Mouse (Mus musculus) forebrain, embryonic 16.5 days (tissue): ENCODE measurements around the gene Ddx31. TPM values are rescaled to one million over a fixed set of nuclear protein-coding genes. Genes with fewer than 3 reads are reported as not detected.

Source experiments
- ATAC-seq: fragments of 200-750 bp; cut with Nextera tagmentation; 2 replicates; pipeline ENCODE4 v1.8.0; 2017; ENCODE audit warnings: mild to moderate bottlenecking, moderate library complexity
- H3K27ac ChIP-seq: fragments of 300-500 bp; sonication (generic); 2 replicates; pipeline ENCODE4 v1.5.1; 2014; ENCODE audit warnings: low read length, control low read depth
- H3K27me3 ChIP-seq: fragments of 300-500 bp; sonication (generic); replicated peaks from 2 replicates; pipeline ENCODE4 v1.6.1; 2014; ENCODE audit warnings: low read length; ENCODE audit not compliant: control insufficient read depth, insufficient read depth
- H3K36me3 ChIP-seq: fragments of 300-500 bp; sonication (generic); 2 replicates; pipeline ENCODE4 v1.6.1; 2014; ENCODE audit not compliant: control insufficient read depth, insufficient read depth
- H3K4me1 ChIP-seq: fragments of 300-500 bp; sonication (generic); replicated peaks from 2 replicates; pipeline ENCODE4 v1.6.1; 2014; ENCODE audit warnings: low read length; ENCODE audit not compliant: control insufficient read depth, insufficient read depth
- H3K4me2 ChIP-seq: fragments of 300-500 bp; sonication (generic); 2 replicates; pipeline ENCODE4 v1.6.1; 2014; ENCODE audit warnings: mild to moderate bottlenecking, low read length, control low read depth
- H3K4me3 ChIP-seq: fragments of 300-500 bp; sonication (generic); replicated peaks from 2 replicates; pipeline ENCODE4 v1.5.1; 2014; ENCODE audit warnings: mild to moderate bottlenecking, low read length, control low read depth
- H3K9ac ChIP-seq: fragments of 300-500 bp; sonication (generic); replicated peaks from 2 replicates; pipeline ENCODE4 v1.6.1; 2014; ENCODE audit warnings: low read depth, low read length, control low read depth
- H3K9me3 ChIP-seq: fragments of 300-500 bp; sonication (generic); 2 replicates; pipeline ENCODE4 v1.6.1; 2016; ENCODE audit warnings: low read length; ENCODE audit not compliant: control insufficient read depth
- WGBS: fragments of 180-500 bp; shearing (Covaris S2); extraction: QIAGEN DNeasy Blood & Tissue Kit; methylation state at CpG from one replicate; pipeline ENCODE4 v1.1.7; 2014; 5-methylcytosine and 5-hydroxymethylcytosine counted together
- polyA plus RNA-seq: library from polyadenylated mRNA; unstranded; fragments of >200 nt; fragmentation: Nextera tagmentation; extraction: Ambion mirVana; gene quantifications from 2 replicates; pipeline ENCODE4 v1.2.1, GENCODE M21; 2015

Gene Ddx31
- 17.3 and 17.6 TPM in 2 replicates for polyA plus RNA-seq

GRCm38 (mm10) chr2:28840222-28840951 lies at the start of gene Ddx31, which contains the start of gene Gtf3c4:
Gene Ddx31 (plus strand): TSS chr2:28840406.
Gene Gtf3c4 (minus strand): TSS chr2:28840360.
- Histone ChIP-seq H3K9ac (peak within 1 kb of the TSS; percentile 92), H3K27me3 (no peaks in the 10 kb centered on the region), H3K36me3 (0 out of 2 replicates have a peak, but pooled peaks cover 4% of the 10 kb centered on the region), H3K9me3 (no peaks in the 10 kb centered on the region), H3K4me2 (peak within 1 kb of the TSS; percentile 99), H3K4me1 (peaks cover 35% of the 10 kb centered on the region), H3K4me3 (peak within 1 kb of the TSS; percentile 98), H3K27ac (peak within 1 kb of the TSS; percentile 72)
- ATAC-seq, result peak; percentile 98
- under 1% methylated on average over 60 of the region's 63 CpGs for WGBS

DNA sequence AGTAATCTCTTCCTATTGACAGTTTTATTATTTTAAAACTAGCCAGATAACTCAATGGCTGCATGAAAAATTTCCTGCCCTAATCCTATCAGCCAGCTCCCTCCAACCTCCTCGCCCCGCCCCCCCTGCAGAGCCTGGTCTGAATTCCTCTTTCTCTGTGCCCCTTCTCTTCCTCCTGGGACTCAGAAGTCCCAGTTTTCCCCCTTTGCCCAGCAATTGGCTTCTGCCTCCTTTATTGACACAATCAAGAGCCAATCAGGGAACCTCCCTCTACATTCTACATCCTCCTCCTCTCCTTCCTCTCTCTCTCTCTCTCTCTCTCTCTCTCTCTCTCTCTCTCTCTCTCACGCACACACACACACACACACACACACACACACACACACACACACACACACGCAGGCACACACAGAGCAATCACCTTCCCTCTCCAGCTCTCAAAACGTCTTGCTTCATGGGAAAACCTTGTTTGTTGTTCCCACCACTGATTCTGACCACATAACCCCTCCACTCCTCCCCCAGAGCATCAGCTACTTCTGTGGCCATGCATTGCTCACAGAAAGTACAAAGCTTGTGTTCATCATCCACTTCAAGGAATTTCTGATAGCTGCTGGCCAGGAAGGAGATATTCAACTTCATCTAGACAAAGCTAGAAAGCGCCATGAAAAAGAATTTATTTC lies 47.1 kb upstream of the Ddx31 start:
- no peak overlapping the region for H3K9ac ChIP-seq
- peak; percentile 41; the same call in 1 of the 2 replicates for ATAC-seq
- H3K4me3 ChIP-seq, result no peak overlapping the region
- no peaks in the 10 kb centered on the region for H3K9me3 ChIP-seq
- 23% methylated on average over 5 of the region's 6 CpGs for WGBS
- peak overlapping the region; percentile 39 for H3K4me2 ChIP-seq
- H3K36me3 ChIP-seq, result no peaks in the 10 kb centered on the region
- H3K27me3 ChIP-seq, result peaks cover 27% of the 10 kb centered on the region
- peaks cover 22% of the 10 kb centered on the region for H3K4me1 ChIP-seq
- no peak overlapping the region for H3K27ac ChIP-seq

DNA sequence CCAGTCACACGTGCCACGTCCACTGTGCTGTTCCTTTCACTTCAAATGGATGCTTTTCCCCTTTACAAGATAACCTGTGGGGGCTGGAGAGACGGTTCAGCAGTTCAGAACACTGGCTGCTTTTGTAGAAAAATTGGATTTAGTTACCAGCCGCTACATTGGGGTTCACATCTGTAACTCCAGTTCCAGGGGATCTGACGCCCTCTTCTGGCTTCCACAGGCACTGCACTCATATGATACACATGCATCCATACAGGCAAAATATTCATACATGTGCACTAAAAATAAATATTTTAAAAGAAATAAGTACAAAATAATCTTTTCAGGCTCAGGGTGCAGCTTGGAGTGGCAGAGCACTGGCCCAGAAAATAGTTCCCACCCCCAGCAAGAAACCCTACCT lies 45.6 kb upstream of the Ddx31 start:
- Histone ChIP-seq H3K9me3 (no peaks in the 10 kb centered on the region), H3K4me3 (no peak overlapping the region), H3K27ac (no peak overlapping the region), H3K27me3 (peaks cover 17% of the 10 kb centered on the region), H3K4me2 (no peak overlapping the region), H3K9ac (no peak overlapping the region), H3K4me1 (peaks cover 31% of the 10 kb centered on the region), H3K36me3 (no peaks in the 10 kb centered on the region)
- WGBS, result 74% methylated on average over 5 of the region's 5 CpGs
- no peak for ATAC-seq

- 59% methylated on average over 8 of the region's 8 CpGs for WGBS
- Histone ChIP-seq H3K27me3 (0 out of 2 replicates have a peak, but pooled peaks cover 7% of the 10 kb centered on the region), H3K4me1 (peaks cover 31% of the 10 kb centered on the region), H3K4me2 (no peak overlapping the region), H3K9me3 (no peaks in the 10 kb centered on the region), H3K4me3 (no peak overlapping the region), H3K9ac (no peak overlapping the region), H3K27ac (no peak overlapping the region), H3K36me3 (no peaks in the 10 kb centered on the region)
- no peak for ATAC-seq
Observed at GRCm38 (mm10) chr2:28796298-28796697, 43.9 kb upstream of the Ddx31 start.

GRCm38 (mm10) chr2:28797490-28798106 lies 42.6 kb upstream of the Ddx31 start:
- no peaks in the 10 kb centered on the region for H3K9me3 ChIP-seq
- peak; percentile 94 for ATAC-seq
- H3K4me3 ChIP-seq, result no peak overlapping the region
- H3K4me1 ChIP-seq, result peaks cover 35% of the 10 kb centered on the region
- H3K27me3 ChIP-seq, result peaks cover 6% of the 10 kb centered on the region; the same call in 1 of the 2 replicates
- 6% methylated on average over 18 of the region's 18 CpGs for WGBS
- H3K9ac ChIP-seq, result no peak overlapping the region
- H3K27ac ChIP-seq, result peak overlapping the region; percentile 73
- no peaks in the 10 kb centered on the region for H3K36me3 ChIP-seq
- H3K4me2 ChIP-seq, result peak overlapping the region; percentile 35

DNA sequence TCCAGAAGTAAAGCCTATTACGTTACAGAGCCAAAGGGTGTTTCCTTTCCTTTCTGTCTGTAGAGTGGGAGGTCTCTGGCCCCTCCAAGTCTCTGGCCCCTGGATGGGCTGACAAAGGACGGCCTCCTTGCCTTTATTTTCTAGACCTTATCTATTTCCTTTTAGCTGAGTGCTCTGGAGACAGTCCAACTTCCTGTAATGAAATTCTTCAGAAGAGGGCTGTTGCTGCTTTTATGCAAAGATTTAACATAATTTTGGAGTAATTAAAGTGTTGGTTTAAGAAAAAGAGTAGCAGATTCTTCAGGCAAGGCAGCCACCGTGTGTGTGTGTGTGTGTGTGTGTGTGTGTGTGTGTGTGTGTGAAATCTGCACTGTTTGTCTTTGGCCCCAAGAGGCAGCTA lies 41.8 kb upstream of the Ddx31 start:
- Histone ChIP-seq H3K4me2 (peak overlapping the region; percentile 35), H3K9ac (no peak overlapping the region), H3K4me3 (no peak overlapping the region), H3K27ac (peak overlapping the region; percentile 84), H3K36me3 (no peaks in the 10 kb centered on the region), H3K4me1 (peaks cover 31% of the 10 kb centered on the region), H3K9me3 (no peaks in the 10 kb centered on the region), H3K27me3 (peaks cover 6% of the 10 kb centered on the region; the same call in 1 of the 2 replicates)
- ATAC-seq, result 0 out of 2 replicates have a peak, but pooled peaks have one; percentile 8
- WGBS, result 10% methylated on average over 3 of the region's 3 CpGs

- Histone ChIP-seq H3K27me3 (peaks cover 3% of the 10 kb centered on the region; the same call in 1 of the 2 replicates), H3K9ac (no peak overlapping the region), H3K4me1 (peaks cover 31% of the 10 kb centered on the region), H3K27ac (no peak overlapping the region), H3K4me2 (no peak overlapping the region), H3K9me3 (no peaks in the 10 kb centered on the region), H3K4me3 (no peak overlapping the region), H3K36me3 (no peaks in the 10 kb centered on the region)
- ATAC-seq, result no peak
- WGBS, result 82% methylated on average over 2 of the region's 2 CpGs
Observed at GRCm38 (mm10) chr2:28799575-28799974, 40.6 kb upstream of the Ddx31 start.

GRCm38 (mm10) chr2:28803406-28803805 lies 36.8 kb upstream of the Ddx31 start:
- Histone ChIP-seq H3K27ac (no peak overlapping the region), H3K9me3 (no peaks in the 10 kb centered on the region), H3K9ac (no peak overlapping the region), H3K36me3 (no peaks in the 10 kb centered on the region), H3K4me2 (no peak overlapping the region), H3K4me3 (no peak overlapping the region), H3K27me3 (peaks cover 3% of the 10 kb centered on the region; the same call in 1 of the 2 replicates), H3K4me1 (peaks cover 13% of the 10 kb centered on the region)
- whole genome bisulfite sequencing, result 82% methylated on average over 7 of the region's 7 CpGs
- ATAC-seq, result no peak

- Histone ChIP-seq H3K4me2 (no peak overlapping the region), H3K9ac (no peak overlapping the region)
Observed at GRCm38 (mm10) chr2:28808841-28809240, 31.4 kb upstream of the Ddx31 start.

More at GRCm38 (mm10) chr2:28808841-28809240, 31.4 kb upstream of the Ddx31 start:
- no peak overlapping the region for H3K4me3 ChIP-seq
- no peaks in the 10 kb centered on the region for H3K4me1 ChIP-seq
- 78% methylated on average over 6 of the region's 6 CpGs for WGBS
- no peak overlapping the region for H3K27ac ChIP-seq
- H3K9me3 ChIP-seq, result no peaks in the 10 kb centered on the region
- peaks cover 4% of the 10 kb centered on the region; the same call in 1 of the 2 replicates for H3K27me3 ChIP-seq
- H3K36me3 ChIP-seq, result no peaks in the 10 kb centered on the region
- no peak for ATAC-seq
